Mouse (Mus musculus) neural tube, embryonic 13.5 days (tissue): ENCODE measurements around the gene Oprl1. TPM values are rescaled to one million over a fixed set of nuclear protein-coding genes. Genes with fewer than 3 reads are reported as not detected.

ENCODE experiments used
- ATAC-seq: fragments of 200-750 bp; cut with Nextera tagmentation; 2 replicates; pipeline ENCODE4 v1.8.0; 2017; ENCODE audit warnings: low read depth, mild to moderate bottlenecking, moderate TSS enrichment, moderate library complexity
- H3K27ac ChIP-seq: fragments of 300-500 bp; sonication (generic); replicated peaks from 2 replicates; pipeline ENCODE4 v1.5.1; 2015; ENCODE audit warnings: moderate library complexity, mild to moderate bottlenecking, inconsistent platforms
- H3K27me3 ChIP-seq: fragments of 300-500 bp; sonication (generic); 2 replicates; pipeline ENCODE4 v1.6.1; 2015; ENCODE audit warnings: mild to moderate bottlenecking, inconsistent platforms
- H3K36me3 ChIP-seq: fragments of 300-500 bp; sonication (generic); 2 replicates; pipeline ENCODE4 v1.6.1; 2015; ENCODE audit warnings: mild to moderate bottlenecking, inconsistent platforms
- H3K4me1 ChIP-seq: fragments of 300-500 bp; sonication (generic); replicated peaks from 2 replicates; pipeline ENCODE4 v1.6.1; 2015; ENCODE audit warnings: inconsistent platforms
- H3K4me2 ChIP-seq: fragments of 300-500 bp; sonication (generic); 2 replicates; pipeline ENCODE4 v1.6.1; 2015; ENCODE audit warnings: inconsistent platforms, mild to moderate bottlenecking, moderate library complexity
- H3K4me3 ChIP-seq: fragments of 300-500 bp; sonication (generic); 2 replicates; pipeline ENCODE4 v1.5.1; 2015; ENCODE audit warnings: mild to moderate bottlenecking, inconsistent platforms
- H3K9ac ChIP-seq: fragments of 300-500 bp; sonication (generic); 2 replicates; pipeline ENCODE4 v1.6.1; 2015; ENCODE audit warnings: moderate library complexity, mild to moderate bottlenecking, inconsistent platforms
- H3K9me3 ChIP-seq: fragments of 300-500 bp; sonication (generic); 2 replicates; pipeline ENCODE4 v1.6.1; 2016; ENCODE audit warnings: inconsistent platforms
- WGBS: fragments of 180-500 bp; shearing (Covaris S2); methylation state at CpG from one replicate; pipeline ENCODE4 v1.1.7; 2015; 5-methylcytosine and 5-hydroxymethylcytosine counted together
- polyA plus RNA-seq: library from polyadenylated mRNA; unstranded; fragments of >200 nt; fragmentation: Nextera tagmentation; extraction: Ambion mirVana; gene quantifications from 2 replicates; pipeline ENCODE4 v1.2.1, GENCODE M21; 2015

The Oprl1 gene
- 63.8 and 64.0 TPM in 2 replicates for polyA plus RNA-seq

- no peaks in the 10 kb centered on the region for H3K27me3 ChIP-seq
- H3K9ac ChIP-seq = peak within 1 kb of the TSS; percentile 82
- peak within 1 kb of the TSS; percentile 85 for H3K4me2 ChIP-seq
- peak within 1 kb of the TSS; percentile 92 for H3K27ac ChIP-seq
- H3K36me3 ChIP-seq = peaks cover 22% of the 10 kb centered on the region
- ATAC-seq = peak; percentile 74
- peaks cover 52% of the 10 kb centered on the region for H3K4me1 ChIP-seq
- WGBS = under 1% methylated on average over 7 of the region's 7 CpGs
- H3K4me3 ChIP-seq = peak within 1 kb of the TSS; percentile 54
- no peaks in the 10 kb centered on the region for H3K9me3 ChIP-seq
These were observed at the start of gene Oprl1 for GRCm38 (mm10) chr2:181714903-181715326. Oprl1 (plus strand) TSS chr2:181715016.

GRCm38 (mm10) chr2:181670285-181670912, 44.4 kb upstream of the Oprl1 start:
- no peak for ATAC-seq
- peak overlapping the region; percentile 41 for H3K4me3 ChIP-seq
- H3K4me1 ChIP-seq = peaks cover 31% of the 10 kb centered on the region
- H3K4me2 ChIP-seq = peak overlapping the region; percentile 62
- 3% methylated on average over 56 of the region's 56 CpGs for WGBS
- peaks cover 66% of the 10 kb centered on the region for H3K27me3 ChIP-seq
- 0 out of 2 replicates have a peak overlapping the region, but pooled peaks have one; percentile 23 for H3K27ac ChIP-seq
- H3K36me3 ChIP-seq = no peaks in the 10 kb centered on the region
- H3K9me3 ChIP-seq = no peaks in the 10 kb centered on the region
- H3K9ac ChIP-seq = peak overlapping the region; percentile 65

GRCm38 (mm10) chr2:181670913-181671311, 43.9 kb upstream of the Oprl1 start:
- under 1% methylated on average over 41 of the region's 41 CpGs for WGBS
- Histone ChIP-seq H3K4me3 (peak overlapping the region; percentile 41), H3K27ac (peak overlapping the region; percentile 23; the same call in 1 of the 2 replicates), H3K36me3 (no peaks in the 10 kb centered on the region), H3K9ac (peak overlapping the region; percentile 65), H3K27me3 (peaks cover 66% of the 10 kb centered on the region), H3K4me2 (peak overlapping the region; percentile 62), H3K9me3 (no peaks in the 10 kb centered on the region), H3K4me1 (peaks cover 37% of the 10 kb centered on the region)
- ATAC-seq = no peak

- Histone ChIP-seq H3K36me3 (no peaks in the 10 kb centered on the region), H3K4me2 (peak within 1 kb of the TSS; percentile 62), H3K27ac (peak within 1 kb of the TSS; percentile 23; the same call in 1 of the 2 replicates), H3K9me3 (no peaks in the 10 kb centered on the region), H3K4me3 (peak within 1 kb of the TSS; percentile 41), H3K9ac (peak within 1 kb of the TSS; percentile 65), H3K4me1 (peaks cover 39% of the 10 kb centered on the region), H3K27me3 (peaks cover 66% of the 10 kb centered on the region)
- WGBS = under 1% methylated on average over 43 of the region's 43 CpGs
- ATAC-seq = no peak
These were observed 43.5 kb upstream of the Oprl1 start, which contains the start of gene Sox18 for GRCm38 (mm10) chr2:181671326-181671725. Sox18 (minus strand) TSS chr2:181671640.

GRCm38 (mm10) chr2:181671984-181672383, 42.8 kb upstream of the Oprl1 start:
- no peak for ATAC-seq
- no peak overlapping the region for H3K4me3 ChIP-seq
- H3K4me2 ChIP-seq = 0 out of 2 replicates have a peak overlapping the region, but pooled peaks have one; percentile 62
- H3K27me3 ChIP-seq = peaks cover 66% of the 10 kb centered on the region
- 32% methylated on average over 7 of the region's 7 CpGs for WGBS
- no peaks in the 10 kb centered on the region for H3K9me3 ChIP-seq
- no peak overlapping the region for H3K27ac ChIP-seq
- H3K4me1 ChIP-seq = peaks cover 42% of the 10 kb centered on the region
- no peak overlapping the region for H3K9ac ChIP-seq
- no peaks in the 10 kb centered on the region for H3K36me3 ChIP-seq

GRCm38 (mm10) chr2:181673501-181673900, 41.3 kb upstream of the Oprl1 start:
- 52% methylated on average over 1 of the region's 1 CpGs for WGBS
- H3K27me3 ChIP-seq = peaks cover 53% of the 10 kb centered on the region

GRCm38 (mm10) chr2:181674934-181675333, 39.9 kb upstream of the Oprl1 start:
- H3K4me3 ChIP-seq = no peak overlapping the region
- 82% methylated on average over 4 of the region's 4 CpGs for WGBS
- H3K4me2 ChIP-seq = no peak overlapping the region
- H3K36me3 ChIP-seq = no peaks in the 10 kb centered on the region
- peaks cover 39% of the 10 kb centered on the region for H3K27me3 ChIP-seq
- no peak for ATAC-seq
- no peak overlapping the region for H3K9ac ChIP-seq
- H3K9me3 ChIP-seq = no peaks in the 10 kb centered on the region
- H3K4me1 ChIP-seq = peaks cover 51% of the 10 kb centered on the region
- no peak overlapping the region for H3K27ac ChIP-seq

More at GRCm38 (mm10) chr2:181673501-181673900, 41.3 kb upstream of the Oprl1 start:
- Histone ChIP-seq H3K4me2 (no peak overlapping the region), H3K27ac (0 out of 2 replicates have a peak overlapping the region, but pooled peaks have one; percentile 18), H3K4me1 (peaks cover 44% of the 10 kb centered on the region), H3K9ac (no peak overlapping the region), H3K36me3 (no peaks in the 10 kb centered on the region), H3K9me3 (no peaks in the 10 kb centered on the region), H3K4me3 (no peak overlapping the region)
- ATAC-seq = no peak

GRCm38 (mm10) chr2:181675454-181675853, 39.4 kb upstream of the Oprl1 start:
- Histone ChIP-seq H3K4me3 (0 out of 2 replicates have a peak overlapping the region, but pooled peaks have one; percentile 1), H3K27ac (peak overlapping the region; percentile 62), H3K36me3 (no peaks in the 10 kb centered on the region), H3K4me1 (peaks cover 48% of the 10 kb centered on the region), H3K9me3 (no peaks in the 10 kb centered on the region), H3K4me2 (peak overlapping the region; percentile 44), H3K27me3 (peaks cover 34% of the 10 kb centered on the region), H3K9ac (peak overlapping the region; percentile 17; the same call in 1 of the 2 replicates)
- WGBS = 3% methylated on average over 14 of the region's 14 CpGs
- no peak for ATAC-seq

GRCm38 (mm10) chr2:181676424-181676823, 38.4 kb upstream of the Oprl1 start:
- ATAC-seq = no peak
- Histone ChIP-seq H3K9ac (no peak overlapping the region), H3K36me3 (no peaks in the 10 kb centered on the region), H3K27ac (peak overlapping the region; percentile 62), H3K4me1 (peaks cover 48% of the 10 kb centered on the region), H3K4me3 (no peak overlapping the region), H3K4me2 (no peak overlapping the region), H3K9me3 (no peaks in the 10 kb centered on the region), H3K27me3 (peaks cover 24% of the 10 kb centered on the region)
- WGBS = 43% methylated on average over 2 of the region's 2 CpGs

- ATAC-seq = no peak
- no peak overlapping the region for H3K4me2 ChIP-seq
- peak overlapping the region; percentile 62; the same call in 1 of the 2 replicates for H3K27ac ChIP-seq
- H3K4me3 ChIP-seq = no peak overlapping the region
- H3K27me3 ChIP-seq = peaks cover 16% of the 10 kb centered on the region
- H3K36me3 ChIP-seq = no peaks in the 10 kb centered on the region
- no peak overlapping the region for H3K9ac ChIP-seq
- no peaks in the 10 kb centered on the region for H3K9me3 ChIP-seq
- H3K4me1 ChIP-seq = peaks cover 51% of the 10 kb centered on the region
- 65% methylated on average over 5 of the region's 5 CpGs for WGBS
These were observed 37.6 kb upstream of the Oprl1 start for GRCm38 (mm10) chr2:181677096-181677754.

GRCm38 (mm10) chr2:181677755-181678098, 37.1 kb upstream of the Oprl1 start:
- Histone ChIP-seq H3K27ac (0 out of 2 replicates have a peak overlapping the region, but pooled peaks have one; percentile 49), H3K4me2 (no peak overlapping the region), H3K4me3 (no peak overlapping the region), H3K27me3 (peaks cover 11% of the 10 kb centered on the region), H3K9ac (no peak overlapping the region), H3K9me3 (no peaks in the 10 kb centered on the region), H3K36me3 (no peaks in the 10 kb centered on the region), H3K4me1 (peaks cover 54% of the 10 kb centered on the region)
- WGBS = 44% methylated on average over 3 of the region's 3 CpGs
- no peak for ATAC-seq

- Histone ChIP-seq H3K27ac (no peak overlapping the region), H3K36me3 (no peaks in the 10 kb centered on the region), H3K27me3 (peaks cover 2% of the 10 kb centered on the region; the same call in 1 of the 2 replicates), H3K4me1 (peaks cover 46% of the 10 kb centered on the region), H3K4me3 (no peak overlapping the region), H3K9ac (no peak overlapping the region), H3K4me2 (no peak overlapping the region), H3K9me3 (no peaks in the 10 kb centered on the region)
- peak; percentile 41 for ATAC-seq
- WGBS = 57% methylated on average over 1 of the region's 1 CpGs
These were observed 36.0 kb upstream of the Oprl1 start for GRCm38 (mm10) chr2:181678780-181679179.
